27 mouse cellular contexts compared by ENCODE assay signal in genomic region chr14:24785452-24785851, GRCm38 (mm10).
"Had no signal": no experiment of that assay in that cellular context is flagged by ENCODE, and none has a peak within 500 bp of the region (broad histone marks: within the 10 kb centered on the region; RNA-seq: fewer than 3 reads in every experiment).

No protein-coding gene starts in this region.

- H3K27ac ChIP-seq: heart, adult 2 months; heart, embryonic 13.5 days; heart, embryonic 15.5 days; hindbrain, embryonic 13.5 days; hindbrain, embryonic 15.5 days; hindbrain, postnatal 0 days; intestine, embryonic 15.5 days; limb, embryonic 13.5 days; liver, embryonic 13.5 days; liver, embryonic 15.5 days had no signal

- ATAC-seq: hindbrain, postnatal 0 days; inflammation-experienced regulatory T-cells, adult 6 months; intestine, embryonic 15.5 days; intestine, postnatal 0 days; liver, postnatal 0 days had no signal

- H3K36me3 ChIP-seq: heart, embryonic 13.5 days; heart, embryonic 15.5 days; hindbrain, embryonic 13.5 days; hindbrain, embryonic 15.5 days; intestine, embryonic 15.5 days; limb, embryonic 13.5 days; limb, embryonic 15.5 days; liver, embryonic 13.5 days; liver, embryonic 15.5 days had no signal

- H3K4me2 ChIP-seq: heart, embryonic 11.5 days; heart, embryonic 13.5 days; heart, embryonic 15.5 days; hindbrain, embryonic 13.5 days; hindbrain, embryonic 15.5 days; intestine, embryonic 15.5 days; limb, embryonic 13.5 days; limb, embryonic 15.5 days; liver, embryonic 13.5 days; liver, embryonic 15.5 days had no signal

- H3K9ac ChIP-seq: heart, embryonic 15.5 days; hindbrain, embryonic 13.5 days; hindbrain, embryonic 15.5 days; intestine, embryonic 15.5 days; limb, embryonic 13.5 days; limb, embryonic 15.5 days; liver, embryonic 13.5 days; liver, embryonic 15.5 days; liver, postnatal 0 days had no signal

- H3K27me3 ChIP-seq: heart, embryonic 13.5 days; heart, embryonic 15.5 days; hindbrain, embryonic 13.5 days; hindbrain, embryonic 15.5 days; intestine, embryonic 15.5 days; limb, embryonic 13.5 days; limb, embryonic 15.5 days; liver, embryonic 13.5 days; liver, embryonic 15.5 days had no signal

- H3K4me3 ChIP-seq: heart, adult 2 months; heart, embryonic 13.5 days; heart, embryonic 15.5 days; hindbrain, embryonic 13.5 days; hindbrain, embryonic 15.5 days; intestine, embryonic 15.5 days; layer of hippocampus, adult 2 months; limb, embryonic 13.5 days; limb, embryonic 15.5 days; liver, embryonic 13.5 days; liver, embryonic 15.5 days had no signal

- DNase-seq: gastrocnemius, postnatal 14 days; gastrocnemius, postnatal 36 days; heart, adult 11 months; heart, adult 2 months; heart, postnatal 14 days; heart, postnatal 36 days; kidney, adult 18-20 months; kidney, adult 8-10 months; kidney, postnatal 10 days; kidney, postnatal 25 days; kidney, postnatal 4 days; left cerebral cortex, postnatal 4 days; liver, embryonic 13.5 days; liver, postnatal 0 days had no signal

- H3K9me3 ChIP-seq: heart, embryonic 13.5 days; heart, embryonic 15.5 days; hindbrain, embryonic 13.5 days; hindbrain, embryonic 15.5 days; intestine, embryonic 15.5 days; limb, embryonic 13.5 days; limb, embryonic 15.5 days; liver, embryonic 13.5 days; liver, embryonic 15.5 days had no signal

- H3K4me1 ChIP-seq: intestine, embryonic 15.5 days; liver, embryonic 13.5 days; liver, embryonic 15.5 days had no signal
